Mouse (Mus musculus) ES-E14 (cell line): ENCODE data around the gene Itgb5. TPM values are rescaled to one million over a fixed set of nuclear protein-coding genes. Genes with fewer than 3 reads are reported as not detected.

Source experiments
- DNase-seq: peaks from one replicate; pipeline ENCODE4 v3.0.0-alpha.2; 2013; ENCODE audit warnings: low read depth, low spot score
- H3K27ac ChIP-seq: 2 replicates; pipeline ENCODE4 v1.5.1; 2012; ENCODE audit warnings: low read depth, mild to moderate bottlenecking, low read length, moderate library complexity, mixed read lengths; ENCODE audit not compliant: poor library complexity, insufficient read depth, severe bottlenecking
- H3K36me3 ChIP-seq: 2 replicates; pipeline ENCODE4 v1.6.1; 2012; ENCODE audit warnings: mild to moderate bottlenecking, low read length, moderate library complexity, mixed read lengths; ENCODE audit not compliant: control insufficient read depth, poor library complexity, insufficient read depth, severe bottlenecking
- H3K4me1 ChIP-seq, 2 experiments: fragments of 150-350 bp in 1 of 2; sonication (generic) in 1 of 2; 2 replicates each; pipeline ENCODE4 v1.6.1; 2012; ENCODE audit warnings: low read length in 2 of 2, mild to moderate bottlenecking in 1 of 2, mixed read lengths in 1 of 2; ENCODE audit not compliant: control insufficient read depth in 2 of 2, insufficient read depth in 2 of 2, poor library complexity in 1 of 2
- H3K4me3 ChIP-seq, 2 experiments: fragments of 150-350 bp in 1 of 2; sonication (generic) in 1 of 2; 2 replicates each; pipeline ENCODE4 v1.5.1; 2012; ENCODE audit warnings: low read length in 2 of 2, low read depth in 1 of 2, mild to moderate bottlenecking in 1 of 2, mixed read lengths in 1 of 2; ENCODE audit not compliant: insufficient read depth in 1 of 2, poor library complexity in 1 of 2, severe bottlenecking in 1 of 2
- H3K9ac ChIP-seq: 2 replicates; pipeline ENCODE4 v1.6.1; 2012; ENCODE audit warnings: low read depth, mild to moderate bottlenecking, low read length, mixed read lengths; ENCODE audit not compliant: poor library complexity, insufficient read depth, severe bottlenecking
- H3K9me3 ChIP-seq: fragments of 150-350 bp; sonication (generic); 2 replicates; pipeline ENCODE4 v1.6.1; 2012; ENCODE audit warnings: low read depth, mild to moderate bottlenecking, low read length; ENCODE audit not compliant: control insufficient read depth, insufficient read depth
- CHD2 ChIP-seq: IDR thresholded peaks from 2 replicates; pipeline ENCODE4 v1.6.1; 2014; ENCODE audit warnings: mild to moderate bottlenecking, low read depth, low read length, inconsistent platforms
- HCFC1 ChIP-seq: IDR thresholded peaks from 2 replicates; pipeline ENCODE4 v1.6.1; 2012; ENCODE audit warnings: low read length, inconsistent platforms, borderline replicate concordance; ENCODE audit not compliant: insufficient read depth
- MAFK ChIP-seq: IDR thresholded peaks from 2 replicates; pipeline ENCODE4 v1.6.1; 2014; ENCODE audit warnings: mild to moderate bottlenecking, low read depth, low read length, inconsistent platforms; ENCODE audit not compliant: insufficient read depth
- ZC3H11A ChIP-seq: IDR thresholded peaks from 2 replicates; pipeline ENCODE4 v1.6.1; 2012; ENCODE audit warnings: low read depth, mild to moderate bottlenecking, inconsistent platforms, low read length, borderline replicate concordance
- ZNF384 ChIP-seq: IDR thresholded peaks from 2 replicates; pipeline ENCODE4 v1.6.1; 2012; ENCODE audit warnings: low read depth, low read length, inconsistent platforms
- in situ Hi-C, 2 experiments: fragments of 600-800 bp; cut with MboI; formaldehyde crosslinking; loops; one replicate each; pipeline ENCODE4 v1.15.1; 2025; ENCODE audit warnings: low sequenced_read_pairs in 2 of 2, inconsistent platforms in 1 of 2; ENCODE audit not compliant: unreplicated experiment in 2 of 2
- total RNA-seq: library from RNA; depleted of rRNA; stranded (reverse); fragments of 300-350 nt; gene quantifications from 2 replicates; pipeline ENCODE4 v1.2.3, GENCODE M21; 2012

The Itgb5 gene
- total RNA-seq, 1 experiment: 60.6 TPM

DNA sequence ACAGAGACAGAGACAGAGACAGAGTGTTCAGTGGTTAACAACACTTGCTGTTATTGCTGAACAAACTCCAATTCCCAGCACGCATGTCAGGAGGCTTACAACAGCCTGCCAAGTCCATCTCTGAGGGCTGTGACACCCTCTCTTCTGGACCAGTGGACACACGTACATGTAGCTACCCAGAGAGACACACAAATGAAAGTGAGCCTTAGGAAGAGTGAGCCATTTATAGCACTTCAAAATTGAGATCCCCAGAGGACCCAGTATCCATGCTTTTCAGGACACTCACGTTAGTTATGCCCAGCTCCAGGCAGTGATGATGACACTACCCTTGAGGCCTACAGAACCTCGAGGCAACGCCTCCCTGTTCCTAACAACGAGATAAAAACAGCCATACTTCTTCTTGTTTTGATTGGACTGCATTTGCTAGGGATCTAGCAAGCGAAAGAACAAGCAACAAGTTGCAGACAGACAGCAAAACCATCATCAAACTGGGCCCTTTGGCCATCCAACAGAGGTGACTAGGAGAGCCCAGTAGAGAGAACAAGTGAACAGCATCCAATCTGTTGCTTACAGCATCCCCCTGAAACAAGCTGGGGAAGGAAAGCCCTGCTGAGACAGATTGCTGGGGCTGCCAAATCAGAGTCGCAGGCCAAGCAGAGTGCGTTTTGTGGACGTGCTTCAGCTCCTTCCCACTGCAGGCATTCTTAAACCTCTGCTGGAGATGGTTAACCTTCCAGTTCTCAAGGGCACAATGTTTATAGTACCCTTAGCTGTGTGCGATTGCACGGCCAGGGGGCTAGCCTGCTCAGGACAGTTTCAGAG, 109.1 kb downstream of the Itgb5 start:
- DNase-seq: no peak
- H3K4me1 ChIP-seq: no peaks in the 10 kb centered on the region
- TF ChIP-seq CHD2 (no peak), ZNF384 (no peak), MAFK (no peak)
- H3K9me3 ChIP-seq: no peaks in the 10 kb centered on the region
- H3K36me3 ChIP-seq: no peaks in the 10 kb centered on the region; the same call in 1 of the 2 replicates
- H3K27ac ChIP-seq: no peak overlapping the region
- H3K4me3 ChIP-seq: no peak overlapping the region
- in situ Hi-C loops: no loop called here
- no peak overlapping the region for H3K9ac ChIP-seq

GRCm38 (mm10) chr16:33939133-33939531, 109.7 kb downstream of the Itgb5 start:
- TF ChIP-seq CHD2 (no peak), ZNF384 (no peak)
- no peaks in the 10 kb centered on the region; the same call in 1 of the 2 replicates for H3K36me3 ChIP-seq
- no peak overlapping the region for H3K9ac ChIP-seq
- DNase-seq: no peak
- no peaks in the 10 kb centered on the region for H3K9me3 ChIP-seq
- in situ Hi-C loops: no loop called here
- no peak overlapping the region for H3K4me3 ChIP-seq
- H3K27ac ChIP-seq: no peak overlapping the region
- H3K4me1 ChIP-seq: no peaks in the 10 kb centered on the region

DNA sequence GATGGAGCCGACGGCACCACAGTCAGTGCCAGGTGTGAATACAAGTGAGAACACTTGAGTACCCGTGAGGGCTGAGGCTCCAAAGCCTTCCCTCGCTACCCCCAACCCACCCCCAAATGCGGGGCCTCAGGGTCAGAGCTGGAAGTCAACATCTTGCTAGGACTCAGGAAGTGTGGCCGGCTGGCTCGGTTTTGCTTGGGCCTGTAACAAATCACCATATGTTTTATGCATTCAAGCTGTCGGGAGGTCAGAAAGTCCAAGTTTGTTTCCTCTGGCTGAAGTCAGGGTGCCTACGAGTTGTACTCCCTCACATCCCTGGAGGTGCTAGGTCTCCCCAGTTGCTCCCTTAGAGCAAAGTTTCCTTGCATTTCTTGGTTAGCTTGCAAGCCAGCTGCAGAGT, 110.2 kb downstream of the Itgb5 start:
- Histone ChIP-seq H3K9ac (no peak overlapping the region), H3K4me3 (no peak overlapping the region), H3K27ac (no peak overlapping the region), H3K36me3 (no peaks in the 10 kb centered on the region; the same call in 1 of the 2 replicates), H3K9me3 (no peaks in the 10 kb centered on the region), H3K4me1 (no peaks in the 10 kb centered on the region)
- in situ Hi-C loops: loop anchor here in 1 of 2 experiments (10.0 kb wide), 1 partner anchor 115 kb away; the partner anchor contains the start of gene Itgb5
- DNase-seq: no peak
- no peak for TF ChIP-seq HCFC1
- no peak for TF ChIP-seq MAFK
- no peak for TF ChIP-seq ZC3H11A
- no peak for TF ChIP-seq CHD2

DNA sequence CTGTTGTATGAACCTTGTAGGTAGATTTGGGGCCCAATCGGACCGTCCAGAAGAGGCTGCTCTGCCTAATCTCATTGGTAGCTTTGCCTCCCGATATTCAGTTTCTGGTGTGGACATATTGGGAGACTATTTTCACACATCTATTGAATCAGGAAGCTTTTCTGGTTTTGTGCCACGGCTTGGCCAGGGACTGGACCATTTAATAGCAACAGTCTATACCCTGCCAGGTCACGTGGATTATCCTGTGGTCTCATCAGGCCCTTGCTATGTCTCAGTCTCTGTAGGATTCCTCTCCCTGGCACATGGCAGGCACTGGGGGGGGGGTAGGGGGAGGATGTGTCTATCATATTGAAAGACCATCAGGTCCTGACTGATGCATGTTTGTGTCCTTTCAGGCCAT, 110.6 kb downstream of the Itgb5 start:
- Histone ChIP-seq H3K4me1 (no peaks in the 10 kb centered on the region), H3K9ac (no peak overlapping the region), H3K4me3 (no peak overlapping the region), H3K27ac (no peak overlapping the region), H3K36me3 (no peaks in the 10 kb centered on the region), H3K9me3 (no peaks in the 10 kb centered on the region)
- no peak for DNase-seq
- in situ Hi-C loops: loop anchor here in 1 of 2 experiments (10.0 kb wide), 1 partner anchor 115 kb away; the partner anchor contains the start of gene Itgb5
- TF ChIP-seq MAFK (no peak), CHD2 (no peak), ZC3H11A (no peak), ZNF384 (no peak), HCFC1 (no peak)
